Mouse (Mus musculus) ES-E14 (cell line): ENCODE results near the gene Mcm9.

Source experiments
- CHD2 ChIP-seq: IDR thresholded peaks from 2 replicates; pipeline ENCODE4 v1.6.1; 2014; ENCODE audit warnings: mild to moderate bottlenecking, low read depth, low read length, inconsistent platforms
- MAFK ChIP-seq: IDR thresholded peaks from 2 replicates; pipeline ENCODE4 v1.6.1; 2014; ENCODE audit warnings: mild to moderate bottlenecking, low read depth, low read length, inconsistent platforms; ENCODE audit not compliant: insufficient read depth
- ZC3H11A ChIP-seq: IDR thresholded peaks from 2 replicates; pipeline ENCODE4 v1.6.1; 2012; ENCODE audit warnings: low read depth, mild to moderate bottlenecking, inconsistent platforms, low read length, borderline replicate concordance
- ZNF384 ChIP-seq: IDR thresholded peaks from 2 replicates; pipeline ENCODE4 v1.6.1; 2012; ENCODE audit warnings: low read depth, low read length, inconsistent platforms

GRCm38 (mm10) chr10:53537596-53537995, 92.6 kb downstream of the Mcm9 start:
- TF ChIP-seq MAFK (no peak), ZC3H11A (no peak), CHD2 (no peak), ZNF384 (no peak)
